Mouse (Mus musculus) olfactory bulb, adult 2 months (tissue): ENCODE measurements around the gene Slc39a2.

Experiments
- CTCF ChIP-seq: fragments of 200-500 bp; IDR thresholded peaks from 2 replicates; pipeline ENCODE4 v1.5.1; 2012; ENCODE audit warnings: low read depth, mild to moderate bottlenecking, low read length, moderate library complexity; ENCODE audit not compliant: insufficient read depth
- POLR2A ChIP-seq: fragments of 200-500 bp; IDR thresholded peaks from 2 replicates; pipeline ENCODE4 v1.6.1; 2012; ENCODE audit warnings: mild to moderate bottlenecking, low read depth, low read length, moderate library complexity; ENCODE audit not compliant: insufficient read depth

DNA sequence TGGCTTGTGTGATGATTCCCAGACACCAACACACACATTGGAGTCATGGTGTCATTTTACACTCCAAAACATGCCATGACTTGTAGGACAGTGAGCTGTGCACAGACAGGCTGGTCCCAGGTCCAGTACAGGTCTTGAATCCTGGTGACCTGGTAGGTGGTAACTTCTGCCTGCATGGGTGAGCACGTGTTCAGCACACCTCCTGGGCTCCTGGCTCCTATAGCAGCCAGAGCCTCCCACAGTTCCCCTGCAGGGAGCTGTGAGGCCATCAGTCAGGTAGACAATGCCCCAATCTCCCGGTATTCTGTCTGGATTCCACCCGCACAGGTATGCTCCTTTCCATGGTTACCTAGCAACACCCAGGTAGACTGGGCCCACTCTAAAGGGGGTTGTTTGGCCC, 46.1 kb upstream of the Slc39a2 start:
- TF ChIP-seq POLR2A (no peak), CTCF (no peak)
